Mouse (Mus musculus) midbrain, embryonic 12.5 days (tissue): ENCODE measurements around the gene Kcnk13. TPM values are rescaled to one million over a fixed set of nuclear protein-coding genes. Genes with fewer than 3 reads are reported as not detected.

Experiments
- ATAC-seq: fragments of 200-750 bp; cut with Nextera tagmentation; 2 replicates; pipeline ENCODE4 v1.8.0; 2017; ENCODE audit warnings: low read depth, moderate TSS enrichment, moderate library complexity; ENCODE audit not compliant: low FRiP score
- H3K27ac ChIP-seq: fragments of 300-500 bp; sonication (generic); replicated peaks from 2 replicates; pipeline ENCODE4 v1.5.1; 2016; ENCODE audit warnings: mild to moderate bottlenecking
- H3K27me3 ChIP-seq: fragments of 300-500 bp; sonication (generic); 2 replicates; pipeline ENCODE4 v1.6.1; 2016; ENCODE audit warnings: mild to moderate bottlenecking
- H3K36me3 ChIP-seq: fragments of 300-500 bp; sonication (generic); 2 replicates; pipeline ENCODE4 v1.6.1; 2016
- H3K4me1 ChIP-seq: fragments of 300-500 bp; sonication (generic); 2 replicates; pipeline ENCODE4 v1.6.1; 2016
- H3K4me2 ChIP-seq: fragments of 300-500 bp; sonication (generic); replicated peaks from 2 replicates; pipeline ENCODE4 v1.6.1; 2016; ENCODE audit warnings: mild to moderate bottlenecking, moderate library complexity
- H3K4me3 ChIP-seq: fragments of 300-500 bp; sonication (generic); 2 replicates; pipeline ENCODE4 v1.5.1; 2016; ENCODE audit warnings: mild to moderate bottlenecking
- H3K9ac ChIP-seq: fragments of 300-500 bp; sonication (generic); replicated peaks from 2 replicates; pipeline ENCODE4 v1.6.1; 2016; ENCODE audit warnings: mild to moderate bottlenecking, moderate library complexity
- H3K9me3 ChIP-seq: fragments of 300-500 bp; sonication (generic); 2 replicates; pipeline ENCODE4 v1.6.1; 2016; ENCODE audit warnings: mild to moderate bottlenecking
- WGBS: fragments of 180-500 bp; shearing (Covaris S2); methylation state at CpG from one replicate; pipeline ENCODE4 v1.1.7; 2016; 5-methylcytosine and 5-hydroxymethylcytosine counted together
- polyA plus RNA-seq: library from polyadenylated mRNA; unstranded; fragments of >200 nt; fragmentation: Nextera tagmentation; extraction: Ambion mirVana; gene quantifications from 2 replicates; pipeline ENCODE4 v1.2.1, GENCODE M21; 2016

Kcnk13 gene
- polyA plus RNA-seq, 1 experiment from 2014 or later = 0.22 TPM

GRCm38 (mm10) chr12:100026715-100027245 is 62.5 kb downstream of the Kcnk13 start:
- 78% methylated on average over 7 of the region's 7 CpGs for WGBS
- no peak for ATAC-seq
- H3K27ac ChIP-seq = no peak overlapping the region

GRCm38 (mm10) chr12:100027281-100027680 is 63.0 kb downstream of the Kcnk13 start:
- Histone ChIP-seq H3K4me3 (no peak overlapping the region), H3K4me1 (peaks cover 3% of the 10 kb centered on the region; the same call in 1 of the 2 replicates), H3K9ac (no peak overlapping the region), H3K4me2 (no peak overlapping the region), H3K36me3 (no peaks in the 10 kb centered on the region), H3K27me3 (no peaks in the 10 kb centered on the region), H3K27ac (no peak overlapping the region), H3K9me3 (no peaks in the 10 kb centered on the region)
- WGBS = 82% methylated on average over 7 of the region's 7 CpGs
- ATAC-seq = no peak

More at GRCm38 (mm10) chr12:100026715-100027245, 62.5 kb downstream of the Kcnk13 start:
- no peak overlapping the region for H3K4me2 ChIP-seq
- peaks cover 3% of the 10 kb centered on the region; the same call in 1 of the 2 replicates for H3K4me1 ChIP-seq
- no peaks in the 10 kb centered on the region for H3K36me3 ChIP-seq
- no peak overlapping the region for H3K9ac ChIP-seq
- H3K4me3 ChIP-seq = no peak overlapping the region
- H3K27me3 ChIP-seq = no peaks in the 10 kb centered on the region
- H3K9me3 ChIP-seq = no peaks in the 10 kb centered on the region

DNA sequence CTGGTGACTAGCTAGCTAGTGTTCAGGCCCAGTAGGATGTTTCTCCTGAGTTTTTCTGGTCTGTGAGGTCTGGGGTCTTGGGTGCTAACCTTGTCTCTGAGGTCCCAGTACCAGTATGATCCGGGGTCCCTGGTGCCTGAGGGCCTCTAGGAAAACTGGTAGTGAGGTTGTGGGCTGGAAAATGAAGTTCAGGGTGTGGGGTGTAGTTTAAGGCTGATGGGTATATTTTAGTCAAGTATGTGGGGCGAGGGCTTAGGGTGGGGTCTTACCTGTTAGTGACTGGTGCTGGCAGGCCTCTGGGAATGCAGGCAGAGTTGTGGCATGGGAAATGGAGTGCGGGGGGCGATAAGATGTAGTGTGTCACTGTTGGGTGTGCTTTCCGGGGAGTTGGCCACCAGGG is 67.4 kb downstream of the Kcnk13 start:
- H3K36me3 ChIP-seq = no peaks in the 10 kb centered on the region
- no peak for ATAC-seq
- no peak overlapping the region for H3K4me2 ChIP-seq
- WGBS = 78% methylated on average over 5 of the region's 5 CpGs
- 0 out of 2 replicates have a peak, but pooled peaks cover 2% of the 10 kb centered on the region for H3K9me3 ChIP-seq
- no peaks in the 10 kb centered on the region for H3K4me1 ChIP-seq
- no peak overlapping the region for H3K4me3 ChIP-seq
- H3K9ac ChIP-seq = no peak overlapping the region
- no peak overlapping the region for H3K27ac ChIP-seq
- no peaks in the 10 kb centered on the region for H3K27me3 ChIP-seq

DNA sequence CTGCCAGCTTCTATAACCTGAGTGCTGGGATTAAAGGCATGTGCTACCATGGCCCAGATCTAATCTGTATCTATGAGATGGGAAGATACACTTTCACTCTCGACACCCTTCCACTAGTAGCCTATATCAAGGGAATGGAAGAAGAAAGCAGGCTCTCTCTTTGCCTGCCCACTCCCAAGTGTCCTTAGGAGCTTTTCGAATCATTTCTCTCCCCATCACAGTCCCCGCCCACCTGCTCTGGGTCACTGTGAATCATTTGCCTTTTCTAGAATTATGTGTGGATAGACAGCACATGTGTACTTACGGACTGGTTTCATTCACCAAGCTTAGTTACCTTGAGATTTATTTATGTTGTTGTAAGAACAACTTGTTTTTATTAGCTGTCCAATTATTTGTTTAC is 68.2 kb downstream of the Kcnk13 start:
- no peak for ATAC-seq
- 91% methylated on average over 4 of the region's 4 CpGs for WGBS
- Histone ChIP-seq H3K36me3 (no peaks in the 10 kb centered on the region), H3K4me2 (no peak overlapping the region), H3K4me1 (no peaks in the 10 kb centered on the region), H3K27me3 (no peaks in the 10 kb centered on the region), H3K27ac (no peak overlapping the region), H3K9me3 (0 out of 2 replicates have a peak, but pooled peaks cover 2% of the 10 kb centered on the region), H3K4me3 (no peak overlapping the region), H3K9ac (no peak overlapping the region)

- Histone ChIP-seq H3K9ac (no peak overlapping the region), H3K36me3 (no peaks in the 10 kb centered on the region)
- 89% methylated on average over 5 of the region's 5 CpGs for WGBS
Measured at GRCm38 (mm10) chr12:100038741-100039262, 74.5 kb downstream of the Kcnk13 start.

GRCm38 (mm10) chr12:100042116-100042515 is 77.8 kb downstream of the Kcnk13 start:
- no peaks in the 10 kb centered on the region for H3K36me3 ChIP-seq
- no peaks in the 10 kb centered on the region for H3K9me3 ChIP-seq
- ATAC-seq = no peak
- no peak overlapping the region for H3K4me3 ChIP-seq
- H3K4me1 ChIP-seq = no peaks in the 10 kb centered on the region
- no peak overlapping the region for H3K27ac ChIP-seq
- no peaks in the 10 kb centered on the region for H3K27me3 ChIP-seq
- H3K4me2 ChIP-seq = no peak overlapping the region
- H3K9ac ChIP-seq = no peak overlapping the region
- 86% methylated on average over 8 of the region's 8 CpGs for WGBS

More at GRCm38 (mm10) chr12:100038741-100039262, 74.5 kb downstream of the Kcnk13 start:
- Histone ChIP-seq H3K9me3 (0 out of 2 replicates have a peak, but pooled peaks cover 2% of the 10 kb centered on the region), H3K4me3 (no peak overlapping the region), H3K27me3 (no peaks in the 10 kb centered on the region), H3K4me2 (no peak overlapping the region), H3K27ac (no peak overlapping the region), H3K4me1 (no peaks in the 10 kb centered on the region)
- ATAC-seq = no peak

DNA sequence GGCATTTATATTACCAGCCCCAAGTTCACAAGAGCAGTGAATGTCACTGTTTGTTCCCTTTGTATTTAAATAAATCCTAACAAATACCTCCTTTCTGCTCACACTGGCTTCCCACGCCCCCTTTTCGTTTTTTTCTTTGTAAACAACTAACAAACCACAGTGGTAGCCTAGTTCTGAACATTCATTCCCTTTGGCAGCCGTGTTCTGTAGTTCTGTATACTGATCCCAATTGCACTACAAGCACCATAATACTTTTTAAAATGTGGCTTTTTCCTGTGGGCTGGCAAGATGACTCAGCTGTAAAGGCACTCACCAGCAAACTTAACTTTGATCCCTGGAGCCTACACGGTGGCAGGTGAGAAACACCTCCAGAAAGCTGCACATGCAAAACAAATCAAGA is 80.4 kb downstream of the Kcnk13 start:
- WGBS = 71% methylated on average over 4 of the region's 4 CpGs
- Histone ChIP-seq H3K4me2 (no peak overlapping the region), H3K9ac (no peak overlapping the region), H3K27me3 (no peaks in the 10 kb centered on the region), H3K27ac (no peak overlapping the region), H3K36me3 (no peaks in the 10 kb centered on the region), H3K4me1 (no peaks in the 10 kb centered on the region), H3K9me3 (no peaks in the 10 kb centered on the region), H3K4me3 (no peak overlapping the region)
- ATAC-seq = no peak

- Histone ChIP-seq H3K4me3 (no peak overlapping the region), H3K4me2 (no peak overlapping the region), H3K9ac (no peak overlapping the region), H3K4me1 (no peaks in the 10 kb centered on the region), H3K27me3 (no peaks in the 10 kb centered on the region), H3K27ac (no peak overlapping the region), H3K9me3 (no peaks in the 10 kb centered on the region), H3K36me3 (no peaks in the 10 kb centered on the region)
- 82% methylated on average over 7 of the region's 7 CpGs for WGBS
- ATAC-seq = no peak
Measured at GRCm38 (mm10) chr12:100050552-100050951, 86.3 kb downstream of the Kcnk13 start.

- H3K9ac ChIP-seq = no peak overlapping the region
- no peak for ATAC-seq
- 83% methylated on average over 5 of the region's 5 CpGs for WGBS
Measured at GRCm38 (mm10) chr12:100053617-100054016, 89.3 kb downstream of the Kcnk13 start.

DNA sequence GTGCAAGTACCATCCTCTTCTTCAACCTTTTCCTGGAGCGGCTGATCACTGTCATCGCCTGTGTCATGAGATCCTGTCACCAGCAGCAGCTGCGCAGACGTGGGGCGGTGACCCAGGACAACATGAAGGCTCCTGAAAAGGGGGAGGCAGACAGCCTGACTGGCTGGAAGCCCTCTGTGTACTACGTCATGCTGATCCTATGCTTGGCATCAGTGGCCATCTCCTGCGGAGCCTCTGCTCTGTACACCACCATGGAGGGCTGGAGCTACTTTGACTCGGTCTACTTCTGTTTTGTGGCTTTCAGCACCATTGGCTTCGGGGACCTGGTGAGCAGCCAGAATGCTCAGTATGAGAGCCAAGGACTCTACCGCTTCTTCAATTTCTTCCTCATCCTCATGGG is 96.8 kb downstream of the Kcnk13 start:
- Histone ChIP-seq H3K9me3 (no peaks in the 10 kb centered on the region), H3K27me3 (no peaks in the 10 kb centered on the region), H3K4me3 (no peak overlapping the region), H3K36me3 (no peaks in the 10 kb centered on the region), H3K4me2 (no peak overlapping the region), H3K4me1 (no peaks in the 10 kb centered on the region), H3K27ac (no peak overlapping the region), H3K9ac (no peak overlapping the region)
- 88% methylated on average over 10 of the region's 10 CpGs for WGBS
- ATAC-seq = no peak

More at GRCm38 (mm10) chr12:100053617-100054016, 89.3 kb downstream of the Kcnk13 start:
- no peaks in the 10 kb centered on the region for H3K9me3 ChIP-seq
- no peak overlapping the region for H3K4me3 ChIP-seq
- no peaks in the 10 kb centered on the region for H3K36me3 ChIP-seq
- no peak overlapping the region for H3K4me2 ChIP-seq
- H3K4me1 ChIP-seq = no peaks in the 10 kb centered on the region
- no peaks in the 10 kb centered on the region for H3K27me3 ChIP-seq
- no peak overlapping the region for H3K27ac ChIP-seq

- Histone ChIP-seq H3K27ac (no peak overlapping the region), H3K4me2 (no peak overlapping the region), H3K9ac (no peak overlapping the region), H3K4me1 (no peaks in the 10 kb centered on the region), H3K27me3 (no peaks in the 10 kb centered on the region), H3K4me3 (no peak overlapping the region), H3K9me3 (no peaks in the 10 kb centered on the region), H3K36me3 (no peaks in the 10 kb centered on the region)
- no peak for ATAC-seq
Measured at GRCm38 (mm10) chr12:100061826-100062225, 97.5 kb downstream of the Kcnk13 start.

DNA sequence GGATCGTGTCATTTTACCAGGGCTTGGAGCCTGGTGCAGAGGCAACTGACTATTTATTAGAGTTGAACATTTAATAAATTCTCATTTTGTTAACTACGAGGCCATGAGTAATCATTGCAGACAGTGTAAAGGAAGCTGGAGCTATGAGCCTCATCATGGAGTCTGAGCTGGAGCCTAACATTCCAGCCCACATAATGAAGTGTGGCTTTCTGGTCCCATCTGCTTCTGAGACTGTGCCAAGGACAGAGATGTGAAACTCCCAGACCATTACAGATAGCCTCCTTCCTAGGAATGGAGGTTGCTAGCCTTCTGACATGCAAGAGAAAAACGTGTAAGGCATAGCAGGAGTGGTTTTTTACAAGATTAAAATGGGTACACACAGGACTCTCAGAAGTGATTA is 98.3 kb downstream of the Kcnk13 start:
- Histone ChIP-seq H3K4me2 (no peak overlapping the region), H3K9me3 (no peaks in the 10 kb centered on the region), H3K4me1 (no peaks in the 10 kb centered on the region), H3K27me3 (no peaks in the 10 kb centered on the region), H3K9ac (no peak overlapping the region), H3K4me3 (no peak overlapping the region), H3K36me3 (no peaks in the 10 kb centered on the region), H3K27ac (no peak overlapping the region)
- WGBS = 69% methylated on average over 3 of the region's 3 CpGs
- no peak for ATAC-seq

DNA sequence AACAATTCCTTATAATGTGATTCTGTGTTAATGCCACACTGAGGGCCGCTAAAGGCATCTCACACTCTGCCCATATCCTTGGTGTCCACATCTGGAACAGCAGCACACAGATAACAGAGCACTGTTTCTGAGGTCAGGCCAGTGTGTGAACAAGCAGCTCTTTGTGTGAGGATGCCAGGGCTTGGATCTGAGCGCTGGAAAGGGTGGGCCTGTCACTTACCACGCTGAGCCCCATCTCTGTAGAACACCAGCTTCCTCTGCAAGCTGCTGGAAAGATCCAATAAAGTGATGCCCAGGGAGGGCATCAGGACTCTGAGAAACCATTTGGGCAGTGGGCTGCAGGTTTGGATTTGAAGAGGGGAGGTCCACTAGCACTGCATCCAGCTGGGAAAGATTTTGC is 100.8 kb downstream of the Kcnk13 start:
- WGBS = 83% methylated on average over 3 of the region's 3 CpGs
- no peak overlapping the region for H3K4me2 ChIP-seq
- no peak overlapping the region for H3K27ac ChIP-seq
- no peak overlapping the region for H3K4me3 ChIP-seq
- no peaks in the 10 kb centered on the region for H3K27me3 ChIP-seq
- H3K9ac ChIP-seq = no peak overlapping the region
- H3K36me3 ChIP-seq = no peaks in the 10 kb centered on the region
- no peaks in the 10 kb centered on the region for H3K4me1 ChIP-seq
- ATAC-seq = no peak
- H3K9me3 ChIP-seq = no peaks in the 10 kb centered on the region
